Mouse (Mus musculus): ENCODE data around the gene Plac8. TPM values are rescaled to one million over a fixed set of nuclear protein-coding genes. Genes with fewer than 3 reads are reported as not detected.

Gene Plac8
- polyA plus RNA-seq, 1 experiment from 2014 or later = 0.48 TPM

- Histone ChIP-seq H3K9me3 (ENCODE audit: control insufficient read depth, low read length) (no peaks in the 10 kb centered on the region), H3K4me1 (ENCODE audit: control insufficient read depth, insufficient read depth, low read length) (no peaks in the 10 kb centered on the region), H3K36me3 (ENCODE audit: control insufficient read depth, insufficient read depth, low read length) (no peaks in the 10 kb centered on the region), H3K4me2 (ENCODE audit: low read depth, low read length) (no peak overlapping the region), H3K27ac (ENCODE audit: low read depth, low read length) (no peak overlapping the region), H3K9ac (replicated peaks; ENCODE audit: low read depth, low read length) (no peak overlapping the region), H3K4me3 (ENCODE audit: low read depth, low read length) (no peak overlapping the region), H3K27me3 (ENCODE audit: control insufficient read depth, insufficient read depth, low read length) (no peaks in the 10 kb centered on the region)
- 93% methylated on average over 3 of the region's 3 CpGs for WGBS
- no peak for ATAC-seq (ENCODE audit: low read depth)
Measured at GRCm38 (mm10) chr5:100568802-100569201, 3.2 kb downstream of the Plac8 start.

DNA sequence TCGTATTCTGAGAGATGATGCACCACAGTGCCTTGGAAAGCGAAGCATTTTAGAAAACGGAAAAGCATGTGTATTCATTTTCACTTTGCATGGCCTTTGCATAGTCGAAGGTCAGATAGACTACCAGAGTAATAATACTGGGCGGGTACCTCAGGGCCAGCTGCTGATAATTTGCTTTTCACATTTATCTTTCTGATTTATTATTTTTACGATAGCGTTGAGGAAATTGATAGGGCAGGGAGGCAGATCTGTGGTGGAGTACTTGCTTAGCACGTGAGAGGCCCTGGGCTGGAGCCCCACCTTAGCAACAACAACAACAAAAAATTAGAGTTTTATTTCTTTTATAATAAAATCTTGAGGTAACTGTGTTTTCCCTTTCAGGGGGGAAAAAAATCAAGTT lies 3.9 kb downstream of the Plac8 start:
- Histone ChIP-seq H3K27ac (ENCODE audit: low read depth, low read length) (no peak overlapping the region), H3K9me3 (ENCODE audit: control insufficient read depth, low read length) (no peaks in the 10 kb centered on the region), H3K4me1 (ENCODE audit: control insufficient read depth, insufficient read depth, low read length) (no peaks in the 10 kb centered on the region), H3K27me3 (ENCODE audit: control insufficient read depth, insufficient read depth, low read length) (no peaks in the 10 kb centered on the region), H3K36me3 (ENCODE audit: control insufficient read depth, insufficient read depth, low read length) (no peaks in the 10 kb centered on the region), H3K9ac (replicated peaks; ENCODE audit: low read depth, low read length) (no peak overlapping the region), H3K4me3 (ENCODE audit: low read depth, low read length) (no peak overlapping the region), H3K4me2 (ENCODE audit: low read depth, low read length) (no peak overlapping the region)
- WGBS = 85% methylated on average over 8 of the region's 8 CpGs
- ATAC-seq (ENCODE audit: low read depth) = no peak

- 82% methylated on average over 12 of the region's 13 CpGs for WGBS
- Histone ChIP-seq H3K36me3 (ENCODE audit: control insufficient read depth, insufficient read depth, low read length) (no peaks in the 10 kb centered on the region), H3K9ac (replicated peaks; ENCODE audit: low read depth, low read length) (no peak overlapping the region), H3K9me3 (ENCODE audit: control insufficient read depth, low read length) (no peaks in the 10 kb centered on the region), H3K4me1 (ENCODE audit: control insufficient read depth, insufficient read depth, low read length) (no peaks in the 10 kb centered on the region), H3K4me2 (ENCODE audit: low read depth, low read length) (no peak overlapping the region), H3K27ac (ENCODE audit: low read depth, low read length) (no peak overlapping the region), H3K4me3 (ENCODE audit: low read depth, low read length) (no peak overlapping the region), H3K27me3 (ENCODE audit: control insufficient read depth, insufficient read depth, low read length) (no peaks in the 10 kb centered on the region)
- no peak for ATAC-seq (ENCODE audit: low read depth)
Measured at GRCm38 (mm10) chr5:100567258-100568032, 4.6 kb downstream of the Plac8 start.

GRCm38 (mm10) chr5:100566798-100567197 lies 5.2 kb downstream of the Plac8 start:
- H3K9me3 ChIP-seq (ENCODE audit: control insufficient read depth, low read length) = no peaks in the 10 kb centered on the region
- 76% methylated on average over 2 of the region's 2 CpGs for WGBS
- ATAC-seq (ENCODE audit: low read depth) = no peak
- no peak overlapping the region for H3K27ac ChIP-seq (ENCODE audit: low read depth, low read length)
- H3K27me3 ChIP-seq (ENCODE audit: control insufficient read depth, insufficient read depth, low read length) = no peaks in the 10 kb centered on the region
- no peak overlapping the region for H3K4me2 ChIP-seq (ENCODE audit: low read depth, low read length)
- H3K36me3 ChIP-seq (ENCODE audit: control insufficient read depth, insufficient read depth, low read length) = no peaks in the 10 kb centered on the region
- H3K9ac ChIP-seq (replicated peaks; ENCODE audit: low read depth, low read length) = no peak overlapping the region
- no peaks in the 10 kb centered on the region for H3K4me1 ChIP-seq (ENCODE audit: control insufficient read depth, insufficient read depth, low read length)
- H3K4me3 ChIP-seq (ENCODE audit: low read depth, low read length) = no peak overlapping the region

GRCm38 (mm10) chr5:100562702-100563101 lies 9.3 kb downstream of the Plac8 start:
- ATAC-seq (ENCODE audit: low read depth) = no peak
- WGBS = 87% methylated on average over 9 of the region's 9 CpGs
- Histone ChIP-seq H3K9ac (replicated peaks; ENCODE audit: low read depth, low read length) (no peak overlapping the region), H3K4me3 (ENCODE audit: low read depth, low read length) (no peak overlapping the region), H3K4me1 (ENCODE audit: control insufficient read depth, insufficient read depth, low read length) (no peaks in the 10 kb centered on the region), H3K36me3 (ENCODE audit: control insufficient read depth, insufficient read depth, low read length) (no peaks in the 10 kb centered on the region), H3K27ac (ENCODE audit: low read depth, low read length) (no peak overlapping the region), H3K27me3 (ENCODE audit: control insufficient read depth, insufficient read depth, low read length) (no peaks in the 10 kb centered on the region), H3K9me3 (ENCODE audit: control insufficient read depth, low read length) (no peaks in the 10 kb centered on the region), H3K4me2 (ENCODE audit: low read depth, low read length) (no peak overlapping the region)

DNA sequence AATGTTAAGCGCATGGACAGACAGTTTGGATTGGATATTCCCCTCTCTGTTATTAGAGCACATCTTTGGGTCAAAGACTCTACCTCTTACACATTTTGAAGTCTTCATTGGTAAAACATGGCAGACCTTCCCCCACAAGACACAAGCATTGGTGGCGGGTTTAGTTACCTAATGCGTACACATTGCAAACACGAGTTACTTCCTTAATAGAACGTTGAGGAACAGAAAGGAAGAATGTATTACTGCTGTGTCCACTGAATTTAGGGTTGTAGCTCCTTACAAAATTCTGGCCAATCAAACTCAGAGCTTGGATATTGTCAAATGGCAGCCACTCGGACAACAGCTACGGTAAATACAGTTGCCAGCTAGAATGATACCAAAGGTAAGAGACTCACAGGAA lies 12.7 kb downstream of the Plac8 start:
- Histone ChIP-seq H3K27me3 (ENCODE audit: control insufficient read depth, insufficient read depth, low read length) (no peaks in the 10 kb centered on the region), H3K36me3 (ENCODE audit: control insufficient read depth, insufficient read depth, low read length) (no peaks in the 10 kb centered on the region), H3K4me2 (ENCODE audit: low read depth, low read length) (no peak overlapping the region), H3K27ac (ENCODE audit: low read depth, low read length) (no peak overlapping the region), H3K9me3 (ENCODE audit: control insufficient read depth, low read length) (no peaks in the 10 kb centered on the region), H3K4me3 (ENCODE audit: low read depth, low read length) (no peak overlapping the region), H3K4me1 (ENCODE audit: control insufficient read depth, insufficient read depth, low read length) (no peaks in the 10 kb centered on the region), H3K9ac (replicated peaks; ENCODE audit: low read depth, low read length) (no peak overlapping the region)
- ATAC-seq (ENCODE audit: low read depth) = no peak
- 95% methylated on average over 7 of the region's 7 CpGs for WGBS

DNA sequence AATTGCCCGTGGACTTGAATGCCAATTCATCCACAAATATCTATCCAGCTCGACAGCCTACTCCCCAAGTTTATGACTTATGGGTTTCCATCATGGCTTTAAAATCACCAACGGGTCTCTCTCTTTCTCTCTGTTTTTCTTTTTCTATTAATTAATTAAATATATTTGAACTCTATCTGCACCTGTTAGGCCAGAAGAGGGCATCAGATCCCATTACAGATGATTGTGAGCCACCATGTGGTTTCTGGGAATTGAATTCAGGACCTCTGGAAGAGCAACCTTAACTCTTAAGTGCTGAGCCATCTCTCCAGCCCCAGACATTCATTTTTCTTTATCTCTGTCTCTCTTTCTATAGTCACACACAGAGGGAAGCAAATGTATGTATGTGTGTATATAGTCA lies 13.3 kb downstream of the Plac8 start:
- no peaks in the 10 kb centered on the region for H3K27me3 ChIP-seq (ENCODE audit: control insufficient read depth, insufficient read depth, low read length)
- no peak overlapping the region for H3K4me3 ChIP-seq (ENCODE audit: low read depth, low read length)
- H3K4me2 ChIP-seq (ENCODE audit: low read depth, low read length) = no peak overlapping the region
- no peaks in the 10 kb centered on the region for H3K4me1 ChIP-seq (ENCODE audit: control insufficient read depth, insufficient read depth, low read length)
- 87% methylated on average over 3 of the region's 3 CpGs for WGBS
- H3K9me3 ChIP-seq (ENCODE audit: control insufficient read depth, low read length) = no peaks in the 10 kb centered on the region
- H3K27ac ChIP-seq (ENCODE audit: low read depth, low read length) = no peak overlapping the region
- H3K9ac ChIP-seq (replicated peaks; ENCODE audit: low read depth, low read length) = no peak overlapping the region
- no peaks in the 10 kb centered on the region for H3K36me3 ChIP-seq (ENCODE audit: control insufficient read depth, insufficient read depth, low read length)
- no peak for ATAC-seq (ENCODE audit: low read depth)

GRCm38 (mm10) chr5:100557537-100557936 lies 14.5 kb downstream of the Plac8 start:
- WGBS = 79% methylated on average over 9 of the region's 9 CpGs
- no peak for ATAC-seq (ENCODE audit: low read depth)
- no peaks in the 10 kb centered on the region for H3K27me3 ChIP-seq (ENCODE audit: control insufficient read depth, insufficient read depth, low read length)

GRCm38 (mm10) chr5:100557019-100557418 lies 15.0 kb downstream of the Plac8 start:
- Histone ChIP-seq H3K4me1 (ENCODE audit: control insufficient read depth, insufficient read depth, low read length) (no peaks in the 10 kb centered on the region), H3K27ac (ENCODE audit: low read depth, low read length) (no peak overlapping the region), H3K4me2 (ENCODE audit: low read depth, low read length) (no peak overlapping the region), H3K4me3 (ENCODE audit: low read depth, low read length) (no peak overlapping the region), H3K27me3 (ENCODE audit: control insufficient read depth, insufficient read depth, low read length) (no peaks in the 10 kb centered on the region), H3K36me3 (ENCODE audit: control insufficient read depth, insufficient read depth, low read length) (no peaks in the 10 kb centered on the region), H3K9me3 (ENCODE audit: control insufficient read depth, low read length) (no peaks in the 10 kb centered on the region), H3K9ac (replicated peaks; ENCODE audit: low read depth, low read length) (no peak overlapping the region)
- WGBS = 85% methylated on average over 14 of the region's 14 CpGs
- no peak for ATAC-seq (ENCODE audit: low read depth)

More at GRCm38 (mm10) chr5:100557537-100557936, 14.5 kb downstream of the Plac8 start:
- H3K4me2 ChIP-seq (ENCODE audit: low read depth, low read length) = no peak overlapping the region
- H3K27ac ChIP-seq (ENCODE audit: low read depth, low read length) = no peak overlapping the region
- H3K4me1 ChIP-seq (ENCODE audit: control insufficient read depth, insufficient read depth, low read length) = no peaks in the 10 kb centered on the region
- H3K36me3 ChIP-seq (ENCODE audit: control insufficient read depth, insufficient read depth, low read length) = no peaks in the 10 kb centered on the region
- no peak overlapping the region for H3K9ac ChIP-seq (replicated peaks; ENCODE audit: low read depth, low read length)
- no peak overlapping the region for H3K4me3 ChIP-seq (ENCODE audit: low read depth, low read length)
- no peaks in the 10 kb centered on the region for H3K9me3 ChIP-seq (ENCODE audit: control insufficient read depth, low read length)

Data from neural tube, embryonic 14.5 days (tissue).